Mouse (Mus musculus) lung, postnatal 36 days (tissue): Measurements from ENCODE around the gene Haghl.
"Not testable (repeated sequence)": the region's sequence is repeated elsewhere in the genome, so short reads cannot be mapped to it uniquely, and the experiment has no call there.

ENCODE experiments used
- DNase-seq: peaks from one replicate; pipeline ENCODE4 v3.0.0; 2022; ENCODE audit warnings: mixed read lengths

The Haghl gene

GRCm38 (mm10) chr17:25783861-25784574 lies 1.5 kb downstream of the Haghl start:
- DNase-seq = no peak

GRCm38 (mm10) chr17:25783086-25783485 lies 2.4 kb downstream of the Haghl start:
- no peak for DNase-seq

DNA sequence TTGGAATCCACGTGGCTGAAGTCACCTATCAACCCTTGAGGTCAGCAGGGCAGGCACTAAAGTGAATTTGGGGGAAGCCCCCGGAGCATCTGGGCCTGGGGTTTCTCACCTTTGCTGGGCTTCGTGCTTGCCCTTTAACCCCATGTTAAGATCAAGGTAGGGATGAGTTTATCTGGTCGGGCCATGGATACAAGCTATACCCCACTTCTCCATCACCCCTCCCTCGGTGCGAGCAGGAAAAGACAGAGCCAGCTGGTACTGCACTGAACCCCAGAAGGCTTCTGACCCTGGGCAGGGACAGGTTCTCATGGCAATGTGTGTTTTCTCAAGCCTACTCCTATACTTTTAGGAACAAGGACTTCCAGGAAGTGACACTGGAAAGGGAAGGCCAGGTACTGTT lies 4.1 kb downstream of the Haghl start:
- DNase-seq = no peak

GRCm38 (mm10) chr17:25777948-25778347 lies 7.5 kb downstream of the Haghl start:
- DNase-seq = no peak

GRCm38 (mm10) chr17:25775318-25776062 lies 10.0 kb downstream of the Haghl start:
- no peak for DNase-seq

- peak; percentile 98 for DNase-seq
Measured at GRCm38 (mm10) chr17:25773549-25774120, 11.8 kb downstream of the Haghl start, which contains the start of gene Narfl. Gene Narfl, plus strand, starts transcription at chr17:25773776.

- no peak for DNase-seq
Measured at GRCm38 (mm10) chr17:25769331-25769730, 16.1 kb downstream of the Haghl start.

GRCm38 (mm10) chr17:25765886-25766285 lies 19.6 kb downstream of the Haghl start:
- no peak for DNase-seq

- no peak for DNase-seq
Measured at GRCm38 (mm10) chr17:25762591-25762990, 22.9 kb downstream of the Haghl start.

- no peak for DNase-seq
Measured at GRCm38 (mm10) chr17:25761561-25761970, 23.9 kb downstream of the Haghl start.

DNA sequence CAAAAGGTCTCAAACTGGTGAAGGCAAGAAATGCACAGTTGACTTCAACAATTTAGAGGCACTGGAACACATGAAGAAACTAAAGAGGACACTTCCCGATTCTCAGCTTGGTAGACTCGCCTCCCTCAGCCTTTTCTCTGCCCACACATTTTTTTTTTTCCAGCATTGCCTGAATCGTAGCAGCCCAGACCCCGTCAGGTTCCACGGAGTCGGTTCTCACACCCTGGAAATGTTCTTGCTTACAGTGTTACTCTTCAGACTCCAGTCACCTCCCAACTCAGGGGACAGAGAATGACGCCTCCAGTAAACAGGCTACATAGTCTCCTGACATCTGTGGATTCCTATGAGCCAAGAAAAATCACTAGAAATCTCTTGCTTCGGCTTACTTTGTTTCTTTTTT lies 25.3 kb downstream of the Haghl start:
- no peak for DNase-seq

DNA sequence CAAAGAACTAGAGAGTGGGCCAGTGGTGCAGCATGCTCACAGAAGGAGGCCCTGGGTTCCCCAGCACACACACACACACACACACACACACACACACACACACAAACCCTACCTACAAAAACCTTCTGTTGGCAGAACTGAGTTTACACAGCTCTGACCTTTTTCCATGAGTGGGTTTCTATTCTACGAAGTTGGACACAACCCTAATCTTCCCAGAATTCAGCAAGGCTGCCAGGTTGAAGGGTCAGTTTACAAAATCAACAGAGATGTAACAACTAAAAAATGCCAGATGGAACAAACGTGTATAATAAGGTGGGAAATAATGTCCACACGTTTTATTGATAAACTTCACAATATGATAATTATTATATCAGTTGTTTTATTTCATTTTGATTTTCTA lies 27.8 kb downstream of the Haghl start:
- no peak for DNase-seq

DNA sequence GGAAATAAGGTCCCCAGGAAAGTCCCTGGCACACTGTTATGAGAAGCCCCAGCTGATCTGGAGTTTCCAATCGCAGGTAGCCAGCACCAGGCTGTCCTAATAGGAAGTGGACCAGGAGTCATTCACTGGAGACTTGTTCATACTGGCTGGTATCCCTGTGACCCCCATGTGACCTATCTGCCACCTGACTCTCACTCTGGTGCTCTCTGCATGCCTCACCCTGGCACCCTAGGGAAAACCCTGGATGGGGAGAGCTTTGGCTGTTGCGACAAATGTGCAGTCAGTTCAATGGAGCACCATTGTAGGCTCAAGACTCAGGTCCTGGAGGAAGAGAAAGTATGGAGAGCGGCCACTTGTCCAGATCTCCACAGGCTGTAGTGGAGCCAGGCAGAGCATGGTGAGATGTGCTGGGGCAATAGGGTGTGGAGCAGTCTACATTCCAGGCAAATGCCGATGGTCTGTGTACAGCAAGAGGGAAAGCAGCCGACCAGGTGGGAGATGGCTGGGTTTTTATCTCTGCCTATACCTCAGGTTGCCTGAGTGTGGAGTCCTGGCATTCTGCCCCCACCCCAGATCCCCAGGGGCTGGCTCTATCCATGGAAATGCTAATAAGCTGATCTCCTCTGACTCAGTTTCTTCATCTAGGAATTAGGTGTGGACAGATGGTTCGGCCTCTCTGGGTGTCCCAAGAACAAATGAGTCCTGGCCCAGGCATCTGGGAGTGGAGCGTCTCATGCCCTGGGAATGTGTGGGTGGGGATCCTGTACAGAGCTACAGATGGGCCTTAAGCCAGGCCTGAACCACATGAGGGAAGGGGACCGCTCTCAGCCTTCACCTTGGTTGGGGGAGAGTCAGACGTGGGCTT lies 28.9 kb downstream of the Haghl start:
- peak; percentile 38 for DNase-seq

DNA sequence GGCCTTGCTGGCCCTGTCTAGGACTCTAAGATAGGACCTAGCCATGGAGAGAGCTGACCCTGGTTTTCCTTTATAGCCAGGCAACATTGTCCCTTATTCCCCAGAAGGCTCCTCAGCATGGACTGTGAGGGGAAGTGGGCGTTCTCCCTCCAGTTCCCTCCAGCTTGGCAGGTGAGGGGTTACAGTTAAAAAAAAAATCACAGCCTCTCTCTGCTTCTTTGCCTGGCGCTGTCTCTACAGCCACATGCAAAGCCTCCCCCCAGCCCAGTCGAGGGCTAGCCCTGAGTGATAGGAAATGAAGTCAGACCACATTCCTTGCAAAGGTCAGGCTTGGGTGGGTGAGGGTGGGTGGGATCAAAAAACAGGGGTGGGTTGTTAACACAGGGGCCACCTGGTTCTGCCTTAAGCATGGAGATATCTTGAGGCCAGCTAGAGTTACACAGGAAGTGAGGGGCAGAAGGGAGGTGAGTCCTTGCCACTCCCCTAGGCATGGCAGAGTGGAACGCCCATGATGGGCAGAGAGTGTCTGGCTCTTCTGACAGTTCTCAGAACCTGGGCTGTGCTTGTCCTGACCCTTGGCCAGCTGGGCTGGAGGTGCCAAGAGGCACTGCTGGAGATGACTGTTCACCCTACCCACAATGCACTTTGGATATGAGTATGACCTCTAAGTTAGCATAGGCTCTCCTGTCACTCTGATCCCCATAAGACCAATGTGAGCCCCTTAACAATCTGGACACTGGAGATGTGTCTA lies 29.7 kb downstream of the Haghl start:
- DNase-seq = peak; percentile 4

DNA sequence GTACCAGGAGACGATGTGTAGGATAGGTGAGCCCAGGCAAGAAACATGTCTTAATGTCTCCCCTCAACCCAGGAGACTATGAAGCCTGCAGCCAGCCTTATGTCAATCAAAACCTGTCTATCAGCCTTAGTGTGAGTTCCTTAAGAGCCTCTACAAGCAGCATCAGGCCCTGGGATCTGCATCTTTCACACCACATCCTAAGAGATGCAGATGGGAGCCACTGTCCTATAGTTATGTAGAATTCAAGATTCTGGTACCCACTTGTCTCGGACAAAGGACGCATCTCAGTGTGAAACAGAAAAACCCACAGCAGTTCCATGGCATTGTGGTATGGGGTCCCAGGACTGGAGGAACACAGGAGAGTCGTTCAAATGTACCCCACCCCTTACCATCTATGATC lies 30.4 kb downstream of the Haghl start:
- no peak for DNase-seq

- DNase-seq = no peak
Measured at GRCm38 (mm10) chr17:25754241-25754640, 31.2 kb downstream of the Haghl start, which contains the start of gene Msln. Gene Msln, minus strand, starts transcription at chr17:25754378.

GRCm38 (mm10) chr17:25751446-25751845 lies 34.0 kb downstream of the Haghl start:
- peak; percentile 27 for DNase-seq

- DNase-seq = no peak
Measured at GRCm38 (mm10) chr17:25749314-25749713, 36.2 kb downstream of the Haghl start.

DNA sequence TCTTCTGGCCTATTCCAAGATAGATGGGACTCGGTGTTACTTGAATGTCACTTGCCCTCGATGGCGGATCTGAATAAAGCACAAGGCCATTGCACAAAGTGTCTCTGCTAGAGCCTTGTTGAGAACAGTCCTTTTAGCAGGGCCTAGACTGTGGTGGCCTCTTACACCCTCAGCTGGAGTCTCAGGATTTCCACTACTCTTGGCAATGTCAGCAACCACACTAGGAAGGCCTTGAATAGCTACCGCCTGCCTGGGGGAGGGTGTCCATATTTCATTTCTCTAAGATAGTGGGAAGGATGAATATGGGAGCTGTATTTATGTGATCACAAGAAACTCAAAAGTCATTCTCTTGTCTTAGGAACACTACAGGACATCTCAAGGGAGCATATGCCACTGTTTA lies 37.2 kb downstream of the Haghl start:
- DNase-seq = no peak

DNA sequence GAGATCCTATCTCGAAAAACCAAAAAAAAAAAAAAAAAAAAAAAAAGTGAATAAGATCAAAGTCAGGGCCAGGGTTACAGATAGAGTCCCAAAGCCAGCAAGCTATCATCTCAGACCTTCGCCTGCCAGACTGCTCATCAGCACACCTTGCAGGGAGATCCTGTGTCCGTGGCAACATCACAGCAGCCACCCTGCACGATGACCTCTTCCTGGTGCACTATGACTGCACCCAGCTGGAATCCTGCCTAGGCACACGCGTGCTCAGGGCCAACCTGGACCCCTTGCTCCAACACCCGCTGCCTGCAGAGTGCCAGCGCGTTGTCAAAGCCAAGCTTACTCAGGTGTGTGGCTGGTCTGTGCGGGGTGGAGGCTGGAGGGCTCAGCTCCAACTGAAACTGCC lies 41.2 kb downstream of the Haghl start:
- no peak for DNase-seq

GRCm38 (mm10) chr17:25743831-25744230 lies 41.6 kb downstream of the Haghl start:
- peak; percentile 27 for DNase-seq

DNA sequence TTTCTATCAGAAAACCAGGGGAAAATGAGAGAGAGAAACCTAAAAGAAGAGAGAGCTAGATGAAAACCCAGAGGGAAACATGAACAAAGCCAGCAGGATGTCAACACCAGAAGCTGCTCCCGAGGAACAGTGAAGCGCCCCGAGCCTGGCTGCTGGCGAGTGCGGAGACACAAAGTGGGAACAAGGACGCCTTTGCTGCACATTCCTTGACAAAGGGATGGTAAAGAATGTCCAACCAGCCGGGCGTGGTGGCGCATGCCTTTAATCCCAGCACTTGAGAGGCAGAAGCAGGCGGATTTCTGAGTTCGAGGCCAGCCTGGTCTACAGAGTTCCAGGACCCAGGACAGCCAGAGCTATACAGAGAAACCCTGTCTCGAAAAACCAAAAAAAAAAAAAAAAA lies 44.0 kb downstream of the Haghl start:
- not testable (repeated sequence) for DNase-seq
